Mouse (Mus musculus) left cerebral cortex, postnatal 36 days (tissue): ENCODE measurements at regions not wholly inside any gene's neighbourhood (a gene's known extent, or its start where the extent isn't known, plus 50 kb on each side); places are given as distances from the start of the nearest gene placed in this dataset.

ENCODE experiments used
- DNase-seq, 2 experiments: peaks; one replicate each; pipeline ENCODE4 v3.0.0; 2021 to 2022; ENCODE audit warnings: low spot score in 2 of 2, mixed read lengths in 1 of 2
- intact Hi-C: fragments of 180-260 bp; cut with DNase I; formaldehyde crosslinking; loops from one replicate; pipeline ENCODE4 v1.15.1; 2025

- no peak for DNase-seq
- intact Hi-C loops = no loop called here
Observed at GRCm38 (mm10) chr1:23576150-23576549, 178.6 kb upstream of the Ogfrl1 start.

GRCm38 (mm10) chr1:23589414-23589942 lies 172.1 kb upstream of the B3gat2 start:
- intact Hi-C loops = no loop called here
- DNase-seq = no peak

- DNase-seq = no peak
- intact Hi-C loops = no loop called here
Observed at GRCm38 (mm10) chr1:23602710-23603291, 158.8 kb upstream of the B3gat2 start.

DNA sequence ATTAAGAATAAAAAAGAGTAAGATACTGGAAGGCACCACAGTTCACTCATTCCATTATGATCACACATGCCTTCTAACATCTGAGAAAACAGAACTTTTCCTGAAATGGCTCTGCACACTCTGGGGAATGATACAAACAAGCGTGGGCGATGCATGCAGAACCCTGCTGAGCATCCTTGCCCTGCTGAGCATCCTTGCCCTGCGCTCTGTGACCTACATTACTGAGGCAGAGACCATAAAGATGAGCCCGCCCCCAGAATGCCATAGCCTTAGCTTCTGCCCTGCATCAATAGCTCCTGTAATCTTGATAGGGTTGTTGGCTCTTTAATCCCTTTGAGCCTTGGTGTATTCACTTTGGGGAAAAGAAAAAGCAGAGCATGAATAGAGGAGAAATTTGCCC lies 132.2 kb upstream of the B3gat2 start:
- DNase-seq = no peak
- intact Hi-C loops = no loop called here

DNA sequence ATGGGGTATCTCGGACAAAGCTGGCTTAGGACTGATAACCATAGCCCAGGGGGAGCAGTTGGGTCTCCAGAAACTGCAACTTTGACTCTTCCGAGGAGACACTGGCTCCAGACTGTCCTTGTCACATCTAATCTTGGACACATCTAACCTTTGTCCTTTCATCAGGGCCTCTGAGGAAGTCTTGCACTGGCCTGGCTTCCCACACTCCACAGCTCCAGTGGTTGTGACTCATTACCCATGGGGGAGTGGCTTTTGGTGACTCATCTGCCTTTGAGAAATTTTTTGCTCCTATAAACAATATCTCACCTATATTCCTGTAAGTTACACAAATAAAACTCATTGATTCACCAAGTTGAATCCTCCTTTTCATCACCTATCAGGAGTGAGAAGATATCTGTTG lies 116.5 kb upstream of the B3gat2 start:
- intact Hi-C loops = no loop called here
- no peak for DNase-seq

DNA sequence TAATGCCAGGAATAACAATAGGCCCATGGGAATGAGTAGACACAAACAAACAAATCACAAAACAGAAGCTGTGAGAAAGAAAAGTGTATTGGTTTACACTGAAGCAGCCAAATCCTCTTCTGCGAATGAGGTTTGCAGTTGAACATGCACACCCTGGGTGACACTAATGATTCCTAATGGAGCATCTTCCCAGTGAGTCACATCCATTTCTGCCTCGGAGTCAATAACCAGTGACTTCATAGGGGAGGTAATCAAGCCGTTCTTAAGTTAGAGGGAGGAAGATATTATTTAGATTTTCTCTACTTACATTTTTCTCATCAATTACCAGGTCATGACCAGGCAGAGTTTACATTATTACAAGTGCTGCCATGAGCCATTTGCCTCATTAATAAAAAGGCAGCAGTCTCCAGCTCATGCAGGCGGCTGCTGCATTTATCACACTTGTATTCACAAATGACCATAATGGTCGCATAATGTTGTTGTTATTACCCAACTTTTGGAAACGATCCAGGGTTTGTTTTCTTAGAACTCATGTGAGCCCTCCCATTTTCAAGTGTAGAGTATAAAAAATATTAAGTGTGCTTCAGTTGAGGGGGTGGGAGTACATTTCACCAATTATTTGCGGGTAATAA lies 112.6 kb upstream of the B3gat2 start:
- intact Hi-C loops = no loop called here
- DNase-seq = no peak

GRCm38 (mm10) chr1:23649886-23650285 lies 111.7 kb upstream of the B3gat2 start:
- intact Hi-C loops = no loop called here
- no peak for DNase-seq

DNA sequence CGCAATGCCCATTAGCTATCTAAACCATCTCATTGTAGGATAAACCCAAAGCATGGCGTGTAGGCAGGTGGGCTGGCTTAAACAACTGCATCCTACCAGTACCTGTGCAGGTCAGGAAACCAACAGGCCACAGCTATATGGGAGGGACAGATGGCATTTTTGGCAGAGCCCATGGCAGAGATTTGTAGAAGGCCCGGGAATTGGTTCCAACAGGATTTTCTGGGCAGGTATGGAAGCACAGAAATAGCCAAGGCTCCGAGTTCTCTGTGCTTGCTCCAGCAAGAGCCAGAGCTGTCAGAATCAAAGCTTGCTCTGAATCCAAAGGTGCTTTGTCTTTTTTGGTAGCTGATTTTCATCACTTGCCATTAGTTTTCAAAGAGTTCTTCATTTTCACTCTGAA lies 107.9 kb upstream of the B3gat2 start:
- no peak for DNase-seq
- intact Hi-C loops = no loop called here

DNA sequence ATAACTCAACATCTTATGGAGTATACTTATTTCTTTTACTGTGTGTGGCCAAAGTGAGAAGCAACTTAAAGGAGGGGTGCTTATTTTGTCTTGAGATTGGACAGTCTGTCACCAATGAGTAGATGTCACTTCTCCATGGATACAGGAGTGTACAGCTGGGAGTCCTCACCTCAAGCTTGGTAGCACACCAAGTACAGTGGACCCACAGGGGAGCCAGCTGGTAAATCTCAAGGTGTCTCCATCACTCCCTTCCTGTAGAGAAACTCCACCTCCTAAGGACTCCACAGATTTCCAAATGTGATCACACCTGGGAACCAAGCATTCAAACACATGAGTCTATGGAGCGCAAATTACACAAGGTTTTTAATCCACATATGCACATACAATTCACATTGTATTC lies 105.8 kb upstream of the B3gat2 start:
- DNase-seq = no peak
- intact Hi-C loops = no loop called here

DNA sequence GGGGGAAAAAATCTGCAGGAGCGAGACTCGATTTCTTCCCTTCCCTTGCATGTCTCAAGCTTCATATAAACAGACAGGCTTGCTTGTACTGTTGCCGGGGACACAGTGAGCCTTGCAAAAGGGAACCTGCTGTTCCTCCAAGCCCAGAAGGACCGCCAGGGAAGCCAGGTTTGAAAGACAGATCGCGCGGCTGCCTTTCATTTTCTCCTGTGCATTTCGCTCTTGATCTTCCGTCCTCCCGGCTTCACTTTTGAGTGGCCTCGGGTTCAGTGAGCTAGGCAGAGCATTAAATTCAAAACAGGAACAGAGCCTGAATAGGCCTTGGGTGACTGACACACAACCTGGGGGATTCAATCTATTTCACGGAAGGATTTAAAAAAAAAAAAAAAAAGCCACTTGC lies 105.3 kb upstream of the B3gat2 start:
- intact Hi-C loops = no loop called here
- peak; percentile 12 to 15 for DNase-seq

DNA sequence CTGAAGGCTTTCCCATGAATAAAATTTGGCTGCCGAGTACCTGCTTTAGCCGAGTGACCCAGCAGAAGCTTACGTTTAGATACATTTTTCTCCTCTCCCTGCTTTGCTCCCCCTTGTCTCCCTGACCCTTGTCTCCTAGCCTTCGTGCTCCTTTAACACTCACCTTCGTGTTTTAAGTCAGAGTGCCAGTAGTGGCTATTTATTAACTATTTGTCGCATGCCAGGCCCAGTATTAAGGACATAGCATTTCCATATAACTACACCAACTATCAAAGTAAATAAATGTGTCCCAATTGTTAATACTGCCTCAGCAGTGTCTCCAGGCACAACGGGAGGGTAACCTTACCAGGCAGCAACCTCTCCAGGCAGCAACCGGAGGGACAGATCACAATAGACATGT lies 104.8 kb upstream of the B3gat2 start:
- DNase-seq = no peak
- intact Hi-C loops = no loop called here

GRCm38 (mm10) chr1:23670514-23670913 lies 91.0 kb upstream of the B3gat2 start:
- intact Hi-C loops = no loop called here
- no peak for DNase-seq

- intact Hi-C loops = no loop called here
Observed at GRCm38 (mm10) chr1:23674357-23674756, 87.2 kb upstream of the B3gat2 start.

GRCm38 (mm10) chr1:23676301-23676700 lies 85.3 kb upstream of the B3gat2 start:
- intact Hi-C loops = no loop called here
- DNase-seq = no peak

More at GRCm38 (mm10) chr1:23674357-23674756, 87.2 kb upstream of the B3gat2 start:
- no peak for DNase-seq

- no peak for DNase-seq
- intact Hi-C loops = no loop called here
Observed at GRCm38 (mm10) chr1:23689398-23689797, 72.2 kb upstream of the B3gat2 start.

DNA sequence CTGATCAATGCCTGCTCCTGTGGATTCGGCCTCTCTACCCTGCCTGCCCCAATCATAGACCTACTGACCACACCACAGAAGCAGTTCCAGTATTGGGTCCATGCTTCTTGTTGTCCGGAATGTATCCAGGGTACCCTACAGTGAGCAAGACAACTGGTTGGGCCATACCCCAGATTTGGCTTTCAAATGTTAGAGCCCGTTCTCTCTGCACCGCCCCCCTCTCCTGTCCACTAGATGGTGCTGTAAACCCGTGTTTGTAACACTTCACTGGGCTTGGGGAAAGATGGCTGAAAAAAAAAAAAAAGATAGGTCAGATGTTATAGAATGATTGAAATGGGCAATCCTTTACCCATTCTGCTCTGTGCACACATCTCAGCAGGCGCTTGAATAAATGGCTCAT lies 56.1 kb upstream of the B3gat2 start:
- peak; percentile 43 to 52 for DNase-seq
- intact Hi-C loops = loop anchor here (2.0 to 10.0 kb wide), 4 partner anchors 87 to 539 kb away; no protein-coding TSS in a partner anchor

DNA sequence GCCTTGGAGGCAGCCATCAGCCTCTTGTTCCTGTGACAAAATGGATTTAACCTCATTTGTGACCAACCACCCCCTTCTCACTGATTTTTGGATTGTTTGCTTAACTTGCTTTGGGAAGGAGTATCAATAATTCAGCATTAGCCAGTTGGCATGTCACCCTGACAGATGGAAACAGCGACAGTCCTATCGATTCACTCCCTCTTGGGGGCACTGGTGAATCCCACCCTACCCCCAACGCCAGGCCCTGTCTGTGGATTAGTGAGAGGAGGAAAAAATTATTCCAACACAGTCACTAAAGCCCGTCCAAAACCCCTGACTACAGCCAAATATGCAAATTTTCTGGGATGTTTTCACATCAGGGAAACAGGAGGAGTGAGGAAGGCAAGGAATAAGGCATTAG lies 55.1 kb upstream of the B3gat2 start:
- no peak for DNase-seq
- intact Hi-C loops = loop anchor here (5.0 to 10.0 kb wide), 3 partner anchors 86 to 538 kb away; no protein-coding TSS in a partner anchor
